Mouse (Mus musculus): ENCODE results near the gene Tmem131.
"Not testable (repeated sequence)": the region's sequence is repeated elsewhere in the genome, so short reads cannot be mapped to it uniquely, and the experiment has no call there.

Gene Tmem131

GRCm38 (mm10) chr1:36914455-36915199 is 28.8 kb downstream of the Tmem131 start:
- no peak for DNase-seq

- no peak for DNase-seq
Measured at GRCm38 (mm10) chr1:36913806-36914205, 29.7 kb downstream of the Tmem131 start.

GRCm38 (mm10) chr1:36912239-36912638 is 31.2 kb downstream of the Tmem131 start:
- no peak for DNase-seq

GRCm38 (mm10) chr1:36911603-36912002 is 31.9 kb downstream of the Tmem131 start:
- no peak for DNase-seq

GRCm38 (mm10) chr1:36910397-36910796 is 33.1 kb downstream of the Tmem131 start:
- no peak for DNase-seq

- DNase-seq = not testable (repeated sequence)
Measured at GRCm38 (mm10) chr1:36909965-36910364, 33.5 kb downstream of the Tmem131 start.

GRCm38 (mm10) chr1:36905216-36905615 is 38.2 kb downstream of the Tmem131 start:
- no peak for DNase-seq

GRCm38 (mm10) chr1:36904489-36904888 is 39.0 kb downstream of the Tmem131 start:
- DNase-seq = no peak

- DNase-seq = no peak
Measured at GRCm38 (mm10) chr1:36904084-36904451, 39.4 kb downstream of the Tmem131 start.

- peak; percentile 21 for DNase-seq
Measured at GRCm38 (mm10) chr1:36903376-36904083, 39.9 kb downstream of the Tmem131 start.

- no peak for DNase-seq
Measured at GRCm38 (mm10) chr1:36902533-36903315, 40.7 kb downstream of the Tmem131 start.

- DNase-seq = no peak
Measured at GRCm38 (mm10) chr1:36899622-36900021, 43.8 kb downstream of the Tmem131 start.

GRCm38 (mm10) chr1:36896423-36896822 is 47.0 kb downstream of the Tmem131 start:
- no peak for DNase-seq

GRCm38 (mm10) chr1:36895452-36895851 is 48.0 kb downstream of the Tmem131 start:
- DNase-seq = no peak

GRCm38 (mm10) chr1:36894136-36894535 is 49.3 kb downstream of the Tmem131 start:
- DNase-seq = no peak

- not testable (repeated sequence) for DNase-seq
Measured at GRCm38 (mm10) chr1:36893720-36894119, 49.7 kb downstream of the Tmem131 start.

GRCm38 (mm10) chr1:36893146-36893545 is 50.3 kb downstream of the Tmem131 start:
- no peak for DNase-seq

GRCm38 (mm10) chr1:36892461-36892860 is 51.0 kb downstream of the Tmem131 start:
- no peak for DNase-seq

- DNase-seq = no peak
Measured at GRCm38 (mm10) chr1:36889016-36889415, 54.5 kb downstream of the Tmem131 start.

- no peak for DNase-seq
Measured at GRCm38 (mm10) chr1:36887172-36887571, 56.3 kb downstream of the Tmem131 start.

GRCm38 (mm10) chr1:36886489-36886888 is 57.0 kb downstream of the Tmem131 start:
- DNase-seq = no peak

- no peak for DNase-seq
Measured at GRCm38 (mm10) chr1:36884536-36884935, 58.9 kb downstream of the Tmem131 start.

- no peak for DNase-seq
Measured at GRCm38 (mm10) chr1:36883805-36884204, 59.7 kb downstream of the Tmem131 start.

GRCm38 (mm10) chr1:36879154-36879553 is 64.3 kb downstream of the Tmem131 start:
- no peak for DNase-seq

Measured in right cerebral cortex, postnatal 14 days (tissue).